In the genomic region with DNA sequence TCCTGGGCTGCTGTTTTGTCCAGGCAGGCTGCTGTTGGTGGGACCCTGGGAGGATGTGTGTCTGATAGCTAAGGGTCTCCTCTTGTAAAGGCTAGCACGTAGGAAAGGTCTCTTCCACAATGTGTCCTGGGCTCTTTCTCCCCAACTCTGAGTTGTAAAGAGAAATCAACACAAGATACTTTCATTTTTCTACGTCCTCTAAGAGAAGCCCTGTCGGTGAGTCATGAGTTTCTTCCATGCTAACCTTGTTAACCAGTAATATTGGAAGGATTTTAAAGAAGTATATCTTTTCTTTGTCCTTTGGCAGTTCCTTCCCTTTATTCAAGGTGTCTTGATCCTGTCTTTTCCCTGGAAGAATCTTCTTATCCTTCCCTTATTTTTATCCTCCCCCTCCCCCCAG, we compare ENCODE assay signal across 15 mouse cellular contexts. TPM values are rescaled to one million over a fixed set of nuclear protein-coding genes. Genes with fewer than 3 reads are reported as not detected.
A peak's percentile ranks its signal among the peaks of the same experiment; 100 is the strongest.
DNase-seq lines count a peak whose midpoint lies in the region; ATAC-seq lines count a peak whose summit lies in the region.
"Had no signal": no experiment of that assay in that cellular context is flagged by ENCODE, and none has a peak within 500 bp of the region (broad histone marks: within the 10 kb centered on the region; RNA-seq: fewer than 3 reads in every experiment).

No protein-coding gene starts in this region.

- H3K36me3 ChIP-seq in heart, embryonic 14.5 days (ENCODE audit: control insufficient read depth, insufficient read depth, low read length): peaks cover 21% of the 10 kb centered on the region
- H3K36me3 ChIP-seq in liver, embryonic 15.5 days (replicated peaks): peaks cover 25% of the 10 kb centered on the region
- H3K36me3 ChIP-seq in liver, embryonic 12.5 days: peaks cover 42% of the 10 kb centered on the region
- no peaks in the 10 kb centered on the region for H3K36me3 ChIP-seq in hindbrain, embryonic 15.5 days
- H3K36me3 ChIP-seq in stomach, embryonic 16.5 days (ENCODE audit: control insufficient read depth, insufficient read depth, low read length): no peaks in the 10 kb centered on the region
- H3K36me3 ChIP-seq: midbrain, embryonic 15.5 days had no signal

- peak overlapping the region; percentile 46; the same call in 1 of the 2 replicates for H3K9ac ChIP-seq in heart, embryonic 14.5 days (ENCODE audit: low read length)
- H3K9ac ChIP-seq in liver, embryonic 15.5 days: no peak overlapping the region
- H3K9ac ChIP-seq in liver, embryonic 12.5 days: no peak overlapping the region
- no peak overlapping the region for H3K9ac ChIP-seq in hindbrain, embryonic 15.5 days
- peak overlapping the region; percentile 53; the same call in 1 of the 2 replicates for H3K9ac ChIP-seq in stomach, embryonic 16.5 days (ENCODE audit: low read length)
- H3K9ac ChIP-seq: embryonic facial prominence, embryonic 12.5 days; lung, embryonic 15.5 days; midbrain, embryonic 15.5 days had no signal

- no peaks in the 10 kb centered on the region for H3K27me3 ChIP-seq in heart, embryonic 14.5 days (ENCODE audit: control insufficient read depth, insufficient read depth, low read length)
- no peaks in the 10 kb centered on the region for H3K27me3 ChIP-seq in liver, embryonic 15.5 days
- H3K27me3 ChIP-seq in liver, embryonic 12.5 days (replicated peaks): no peaks in the 10 kb centered on the region
- no peaks in the 10 kb centered on the region for H3K27me3 ChIP-seq in hindbrain, embryonic 15.5 days
- H3K27me3 ChIP-seq in stomach, embryonic 16.5 days (ENCODE audit: control insufficient read depth, insufficient read depth, low read length): no peaks in the 10 kb centered on the region
- H3K27me3 ChIP-seq: embryonic facial prominence, embryonic 12.5 days; lung, embryonic 15.5 days; midbrain, embryonic 15.5 days had no signal

- H3K4me2 ChIP-seq in heart, embryonic 14.5 days (ENCODE audit: low read length): no peak overlapping the region
- no peak overlapping the region for H3K4me2 ChIP-seq in liver, embryonic 15.5 days
- no peak overlapping the region for H3K4me2 ChIP-seq in liver, embryonic 12.5 days
- H3K4me2 ChIP-seq in hindbrain, embryonic 15.5 days: no peak overlapping the region
- H3K4me2 ChIP-seq in stomach, embryonic 16.5 days (ENCODE audit: low read depth, low read length): no peak overlapping the region
- H3K4me2 ChIP-seq: embryonic facial prominence, embryonic 12.5 days; lung, embryonic 15.5 days; midbrain, embryonic 15.5 days had no signal

- ATAC-seq in heart, embryonic 14.5 days (ENCODE audit: insufficient number of reproducible peaks, insufficient read depth, low FRiP score, low read depth): no peak
- no peak for ATAC-seq in liver, embryonic 15.5 days (ENCODE audit: insufficient read depth)
- ATAC-seq in liver, embryonic 12.5 days: no peak
- no peak for ATAC-seq in hindbrain, embryonic 15.5 days (ENCODE audit: low FRiP score, low read depth)
- no peak for ATAC-seq in stomach, embryonic 16.5 days (ENCODE audit: insufficient read depth, low FRiP score)
- ATAC-seq in monocyte, adult 5-6 weeks (replicated peaks; ENCODE audit: insufficient number of reproducible peaks, low FRiP score, low TSS enrichment, poor library complexity, severe bottlenecking): no peak
- ATAC-seq: midbrain, embryonic 15.5 days had no signal

- peak overlapping the region in 1 of 2 experiments; percentile 85; a peak in 1 of 4 replicates for H3K27ac ChIP-seq in heart, embryonic 14.5 days (replicated peaks in 1 of 2; ENCODE audit: control insufficient read depth in 1 of 2, insufficient read depth in 1 of 2, low read depth in 2 of 2, low read length in 2 of 2)
- H3K27ac ChIP-seq in liver, embryonic 15.5 days (replicated peaks): 0 out of 2 replicates have a peak overlapping the region, but pooled peaks have one; percentile 14
- no peak overlapping the region; the same call in 1 of the 2 replicates for H3K27ac ChIP-seq in liver, embryonic 12.5 days
- 0 out of 2 replicates have a peak overlapping the region, but pooled peaks have one; percentile 48 for H3K27ac ChIP-seq in hindbrain, embryonic 15.5 days (replicated peaks)
- peak overlapping the region; percentile 90 for H3K27ac ChIP-seq in stomach, embryonic 16.5 days (ENCODE audit: low read length)
- H3K27ac ChIP-seq: lung, embryonic 15.5 days; midbrain, embryonic 15.5 days had no signal

- peaks cover 41 to 68% of the 10 kb centered on the region in 2 experiments for H3K4me1 ChIP-seq in heart, embryonic 14.5 days (ENCODE audit: control insufficient read depth in 2 of 2, insufficient read depth in 2 of 2, low read length in 2 of 2)
- peaks cover 83% of the 10 kb centered on the region for H3K4me1 ChIP-seq in liver, embryonic 15.5 days (replicated peaks)
- peaks cover 88% of the 10 kb centered on the region for H3K4me1 ChIP-seq in liver, embryonic 12.5 days
- peaks cover 37% of the 10 kb centered on the region for H3K4me1 ChIP-seq in hindbrain, embryonic 15.5 days (replicated peaks)
- H3K4me1 ChIP-seq in stomach, embryonic 16.5 days (ENCODE audit: control insufficient read depth, insufficient read depth, low read length): peaks cover 63% of the 10 kb centered on the region

- intact Hi-C loops in heart, postnatal 14 days (cut with DNase I): no loop called here

- H3K4me3 ChIP-seq in heart, embryonic 14.5 days (ENCODE audit: control insufficient read depth in 1 of 2, insufficient read depth in 1 of 2, low read depth in 1 of 2, low read length in 2 of 2): no peak overlapping the region
- H3K4me3 ChIP-seq in liver, embryonic 15.5 days (replicated peaks): no peak overlapping the region
- H3K4me3 ChIP-seq in liver, embryonic 12.5 days: no peak overlapping the region
- H3K4me3 ChIP-seq in hindbrain, embryonic 15.5 days: no peak overlapping the region
- H3K4me3 ChIP-seq in stomach, embryonic 16.5 days (replicated peaks; ENCODE audit: low read length): no peak overlapping the region
- H3K4me3 ChIP-seq: embryonic facial prominence, embryonic 12.5 days; left cerebral cortex, adult 2 months; lung, embryonic 15.5 days; midbrain, embryonic 15.5 days had no signal

- H3K9me3 ChIP-seq in heart, embryonic 14.5 days (ENCODE audit: control insufficient read depth, low read length): no peaks in the 10 kb centered on the region
- no peaks in the 10 kb centered on the region for H3K9me3 ChIP-seq in liver, embryonic 15.5 days (replicated peaks)
- H3K9me3 ChIP-seq in liver, embryonic 12.5 days (replicated peaks): no peaks in the 10 kb centered on the region
- no peaks in the 10 kb centered on the region for H3K9me3 ChIP-seq in hindbrain, embryonic 15.5 days
- no peaks in the 10 kb centered on the region for H3K9me3 ChIP-seq in stomach, embryonic 16.5 days (replicated peaks; ENCODE audit: control insufficient read depth, low read length)
- H3K9me3 ChIP-seq: embryonic facial prominence, embryonic 12.5 days; lung, embryonic 15.5 days; midbrain, embryonic 15.5 days had no signal

- no peak for DNase-seq in heart, postnatal 14 days
- DNase-seq in frontal cortex, adult 2 months (ENCODE audit: extremely low spot score in 1 of 2, low spot score in 1 of 2): no peak
- DNase-seq: cerebellum, adult 8-10 months; heart, postnatal 10 days; kidney, postnatal 10 days had no signal

- 68% methylated on average over 3 of the region's 3 CpGs for WGBS in heart, embryonic 14.5 days
- 62% methylated on average over 3 of the region's 3 CpGs for WGBS in liver, embryonic 15.5 days (ENCODE audit: insufficient replicate concordance)
- 66% methylated on average over 3 of the region's 3 CpGs for WGBS in liver, embryonic 12.5 days (ENCODE audit: insufficient replicate concordance)
- WGBS in hindbrain, embryonic 15.5 days: 40% methylated on average over 3 of the region's 3 CpGs
- WGBS in stomach, embryonic 16.5 days: 59% methylated on average over 3 of the region's 3 CpGs

RNA-seq across cellular contexts. Expression of a gene that starts 9.6 kb away (rescaled TPM):
- 23.1 TPM in 2 replicates for polyA plus RNA-seq in heart, embryonic 14.5 days (2014; fragmentation: Nextera tagmentation; extraction: Ambion mirVana)
- 10 to 100 TPM; 20.5 to 22.3 TPM for total RNA-seq in heart, postnatal 14 days (2021)
- polyA plus RNA-seq in liver, embryonic 15.5 days (2015; fragmentation: Nextera tagmentation; extraction: Ambion mirVana): 14.6 and 17.6 TPM in 2 replicates
- polyA plus RNA-seq in liver, embryonic 12.5 days (2016; fragmentation: Nextera tagmentation; extraction: Ambion mirVana): 26.4 and 29.6 TPM in 2 replicates
- polyA plus RNA-seq in hindbrain, embryonic 15.5 days (2015; fragmentation: Nextera tagmentation; extraction: Ambion mirVana): 59.4 and 63.7 TPM in 2 replicates
- polyA plus RNA-seq in stomach, embryonic 16.5 days (2015; fragmentation: Nextera tagmentation; extraction: Ambion mirVana): 32.1 and 37.1 TPM in 2 replicates
- total RNA-seq in monocyte, adult 5-6 weeks (2017): 20.4 to 31.7 TPM (median 30.1 TPM) in 3 replicates
- polyA plus RNA-seq in frontal cortex, adult 2 months (2012; rRNA removed): 69.6 and 74.3 TPM in 2 replicates

RNA-seq across cellular contexts. Expression of a gene that starts 25.8 kb away (rescaled TPM):
- polyA plus RNA-seq in heart, embryonic 14.5 days (2014; fragmentation: Nextera tagmentation; extraction: Ambion mirVana): 2.0 and 2.3 TPM in 2 replicates
- total RNA-seq in heart, postnatal 14 days (2021): 1 to 10 TPM; 4.1 to 5.1 TPM
- polyA plus RNA-seq in liver, embryonic 15.5 days (2015; fragmentation: Nextera tagmentation; extraction: Ambion mirVana): 7.3 and 7.5 TPM in 2 replicates
- 8.6 and 9.8 TPM in 2 replicates for polyA plus RNA-seq in liver, embryonic 12.5 days (2016; fragmentation: Nextera tagmentation; extraction: Ambion mirVana)
- polyA plus RNA-seq in hindbrain, embryonic 15.5 days (2015; fragmentation: Nextera tagmentation; extraction: Ambion mirVana): 7.8 and 9.2 TPM in 2 replicates
- 16.1 and 17.4 TPM in 2 replicates for polyA plus RNA-seq in stomach, embryonic 16.5 days (2015; fragmentation: Nextera tagmentation; extraction: Ambion mirVana)
- 67.9 to 84.4 TPM (median 70.9 TPM) in 3 replicates for total RNA-seq in monocyte, adult 5-6 weeks (2017)
- polyA plus RNA-seq in frontal cortex, adult 2 months (2012; rRNA removed): 4.5 and 5.8 TPM in 2 replicates

Comparison
In these comparisons a context has a peak if more than half of its experiments do, and no peak if none do; other contexts are left out.
1. H3K9ac ChIP-seq: peak in heart, embryonic 14.5 days (single experiment) and stomach, embryonic 16.5 days (single experiment); none in liver, embryonic 15.5 days (single experiment), liver, embryonic 12.5 days (single experiment) and hindbrain, embryonic 15.5 days (single experiment).